Mouse (Mus musculus): ENCODE measurements around the gene Oasl2.
"Not testable (repeated sequence)": the region's sequence is repeated elsewhere in the genome, so short reads cannot be mapped to it uniquely, and the experiment has no call there.

GRCm38 (mm10) chr5:114853364-114853763, 43.4 kb upstream of the Oasl2 start, which contains the start of gene 4930519G04Rik:
- TF ChIP-seq CTCF, EP300 (IDR thresholded peaks at IDR 0.05; ENCODE audit: low read depth): not testable (repeated sequence)

Measured in heart, postnatal 0 days (tissue).